Mouse (Mus musculus): ENCODE data around the gene Opn1mw.
"Not testable (repeated sequence)": the region's sequence is repeated elsewhere in the genome, so short reads cannot be mapped to it uniquely, and the experiment has no call there.

Opn1mw gene

DNA sequence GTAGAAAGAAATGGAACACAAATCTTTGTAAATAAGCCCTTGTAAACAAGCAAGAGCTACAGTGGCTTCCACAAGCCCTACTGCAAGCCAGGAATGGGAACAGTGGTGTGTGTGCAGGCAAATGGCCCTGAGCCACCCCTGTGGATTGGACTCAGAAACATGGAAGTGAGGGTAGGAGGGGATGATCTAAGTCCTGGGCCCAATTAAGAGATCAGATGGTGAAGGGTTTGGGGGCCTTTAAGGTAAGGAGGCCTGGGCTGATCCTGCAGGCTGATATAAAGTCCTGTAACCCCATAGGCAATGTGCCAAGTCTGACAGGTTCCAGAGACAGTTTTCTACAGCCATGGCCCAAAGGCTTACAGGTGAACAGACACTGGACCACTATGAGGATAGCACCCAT, at the start of gene Opn1mw:
TSS of gene Opn1mw (plus strand) at position 301 of the 400 bp plus-strand sequence.
- DNase-seq (ENCODE audit: low read depth) = no peak

- no peak for DNase-seq (ENCODE audit: low read depth)
Observed at GRCm38 (mm10) chrX:74084276-74084837, 42.9 kb upstream of the Opn1mw start.

DNA sequence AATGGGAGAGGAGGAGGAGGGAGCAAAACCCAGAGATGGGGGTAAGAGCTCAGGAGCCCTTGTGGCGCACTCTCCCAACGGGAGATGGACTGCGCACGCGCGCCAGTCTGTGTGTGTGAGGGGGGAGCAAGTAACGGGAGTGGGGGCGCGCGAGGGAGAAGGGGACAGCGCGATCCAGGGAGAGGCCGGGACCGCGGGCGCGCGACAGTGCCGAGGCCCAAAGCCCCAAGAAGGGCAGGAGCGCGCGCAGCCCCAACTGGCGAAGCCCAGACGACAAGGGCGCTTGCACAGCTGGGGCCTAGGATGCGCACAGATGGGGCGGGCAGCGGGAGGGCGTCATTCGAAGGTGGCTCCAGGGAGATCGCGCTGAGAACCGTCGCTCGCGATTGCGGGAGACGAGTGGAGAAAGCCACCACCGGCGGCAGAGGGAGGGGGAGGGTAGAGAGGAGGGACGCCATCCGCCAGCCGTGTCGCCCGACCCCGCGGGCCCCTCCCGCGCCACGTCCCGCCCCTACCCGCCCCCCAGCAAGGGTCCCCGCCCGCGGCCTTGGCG, 42.2 kb upstream of the Opn1mw start:
- peak; percentile 80 for DNase-seq (ENCODE audit: low read depth)

DNA sequence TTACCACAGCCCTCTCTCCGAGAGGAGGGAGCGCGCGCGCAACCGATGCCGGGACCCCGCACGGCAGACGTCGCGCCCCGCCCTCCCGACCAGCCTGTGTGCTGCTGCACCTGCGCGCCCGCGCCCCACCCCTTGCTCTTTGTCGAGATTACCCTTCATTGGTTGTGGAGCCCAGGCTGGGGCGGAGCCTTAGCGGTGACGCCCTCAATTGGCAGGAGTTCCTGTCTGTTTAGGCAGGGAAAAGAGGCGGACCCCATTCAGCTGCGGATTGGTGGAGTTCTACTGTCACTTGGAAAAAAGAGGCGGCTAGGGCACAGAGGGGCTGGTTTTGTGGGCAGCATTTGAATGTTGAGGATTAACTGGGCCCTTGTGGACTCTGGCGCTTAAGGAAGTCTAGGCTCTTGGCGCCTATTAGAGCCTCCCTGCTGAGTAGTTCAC, 41.6 kb upstream of the Opn1mw start:
- peak; percentile 96 for DNase-seq (ENCODE audit: low read depth)

DNA sequence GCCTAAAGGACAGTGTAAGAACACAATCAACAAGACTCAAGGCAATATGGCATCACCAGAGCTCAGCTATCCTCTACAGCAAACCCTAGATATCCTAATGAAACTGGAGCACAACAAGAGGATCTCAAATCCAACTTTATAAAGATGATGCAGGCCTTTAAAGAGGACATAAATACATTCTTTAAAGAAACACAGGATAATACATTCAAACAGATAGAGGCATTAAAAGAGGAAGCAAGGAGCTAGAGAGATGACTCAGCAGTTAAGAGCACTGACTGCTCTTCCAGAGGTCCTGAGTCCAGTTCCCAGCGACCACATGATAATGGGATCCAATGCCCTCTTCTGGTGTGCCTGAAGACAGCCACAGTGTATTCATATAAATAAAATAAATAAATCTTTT, 32.1 kb upstream of the Opn1mw start:
- DNase-seq (ENCODE audit: low read depth) = no peak

GRCm38 (mm10) chrX:74103457-74104188, 23.6 kb upstream of the Opn1mw start:
- no peak for DNase-seq (ENCODE audit: low read depth)

- no peak for DNase-seq (ENCODE audit: low read depth)
Observed at GRCm38 (mm10) chrX:74105916-74106315, 21.3 kb upstream of the Opn1mw start.

- DNase-seq (ENCODE audit: low read depth) = no peak
Observed at GRCm38 (mm10) chrX:74108747-74109146, 18.5 kb upstream of the Opn1mw start.

GRCm38 (mm10) chrX:74114036-74114435, 13.2 kb upstream of the Opn1mw start:
- DNase-seq (ENCODE audit: low read depth) = no peak

GRCm38 (mm10) chrX:74115511-74115910, 11.8 kb upstream of the Opn1mw start:
- peak; percentile 82 for DNase-seq (ENCODE audit: low read depth)

DNA sequence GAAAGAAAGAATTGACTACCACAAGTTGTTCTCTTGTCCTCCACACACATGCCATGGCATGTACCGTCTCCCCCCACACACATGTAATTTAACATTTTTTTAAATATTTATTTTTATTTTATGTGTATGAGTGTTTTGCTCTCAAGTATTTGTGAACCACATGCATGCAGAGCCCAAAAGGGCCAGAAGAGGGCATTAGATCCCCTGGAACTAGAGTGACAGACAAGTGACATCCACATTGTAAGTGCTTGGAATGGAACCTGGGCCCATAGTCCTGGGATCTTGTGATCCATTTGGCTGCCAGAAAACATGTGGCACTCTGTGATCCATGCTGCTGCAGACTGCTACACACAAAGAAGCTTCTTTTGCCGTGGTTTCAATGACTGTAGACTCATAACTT, 2.3 kb upstream of the Opn1mw start:
- DNase-seq (ENCODE audit: low read depth) = peak; percentile 61

GRCm38 (mm10) chrX:74135263-74135662, 8.0 kb downstream of the Opn1mw start, which contains the start of gene Mecp2:
TSS of gene Mecp2 (minus strand) at chrX:74135363.
- not testable (repeated sequence) for DNase-seq (ENCODE audit: low read depth)

- no peak for DNase-seq (ENCODE audit: low read depth)
Observed at GRCm38 (mm10) chrX:74167738-74168137, 40.5 kb downstream of the Opn1mw start, which contains the start of gene Tex28. TSS of gene Tex28 (minus strand) at chrX:74167838.

DNA sequence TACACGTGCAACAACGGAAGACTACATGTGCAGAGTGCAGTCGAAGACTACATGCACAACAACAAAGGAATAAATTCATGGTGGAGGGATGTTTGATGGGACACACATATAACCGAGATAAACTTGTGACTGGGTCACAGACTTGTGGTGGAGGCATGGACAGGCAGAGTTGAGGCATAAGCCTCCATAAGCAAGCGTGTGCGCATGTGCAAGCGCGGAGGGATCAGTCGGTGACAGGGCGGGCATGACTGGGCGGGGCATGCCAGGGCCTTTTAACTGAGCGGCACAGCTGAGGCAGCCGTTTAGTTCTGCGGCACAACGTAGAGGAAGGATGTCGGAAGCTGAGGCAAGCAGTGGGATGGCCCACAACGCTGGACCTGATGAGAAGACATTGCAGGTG, 49.7 kb downstream of the Opn1mw start, which contains the start of gene Tktl1:
TSS of gene Tktl1 (plus strand) at position 301 of the 400 bp plus-strand sequence.
- no peak for DNase-seq (ENCODE audit: low read depth)
